Mouse (Mus musculus) stomach, embryonic 16.5 days (tissue): ENCODE measurements around the gene Gpbar1. TPM values are rescaled to one million over a fixed set of nuclear protein-coding genes. Genes with fewer than 3 reads are reported as not detected.
"Not testable (repeated sequence)": the region's sequence is repeated elsewhere in the genome, so short reads cannot be mapped to it uniquely, and the experiment has no call there.

Source experiments
- ATAC-seq: fragments of 200-750 bp; cut with Nextera tagmentation; 2 replicates; pipeline ENCODE4 v1.8.0; 2017; ENCODE audit warnings: moderate number of reproducible peaks, moderate TSS enrichment; ENCODE audit not compliant: insufficient read depth, low FRiP score
- H3K27ac ChIP-seq: fragments of 300-500 bp; sonication (generic); 2 replicates; pipeline ENCODE4 v1.5.1; 2014; ENCODE audit warnings: low read length
- H3K27me3 ChIP-seq: fragments of 300-500 bp; sonication (generic); 2 replicates; pipeline ENCODE4 v1.6.1; 2014; ENCODE audit warnings: low read length, control low read depth, mixed read lengths; ENCODE audit not compliant: control insufficient read depth, insufficient read depth
- H3K36me3 ChIP-seq: fragments of 300-500 bp; sonication (generic); 2 replicates; pipeline ENCODE4 v1.6.1; 2014; ENCODE audit warnings: low read length; ENCODE audit not compliant: control insufficient read depth, insufficient read depth
- H3K4me1 ChIP-seq: fragments of 300-500 bp; sonication (generic); 2 replicates; pipeline ENCODE4 v1.6.1; 2014; ENCODE audit warnings: low read length, control low read depth, mixed read lengths; ENCODE audit not compliant: control insufficient read depth, insufficient read depth
- H3K4me2 ChIP-seq: fragments of 300-500 bp; sonication (generic); 2 replicates; pipeline ENCODE4 v1.6.1; 2014; ENCODE audit warnings: low read depth, low read length, mixed read lengths
- H3K4me3 ChIP-seq: fragments of 300-500 bp; sonication (generic); replicated peaks from 2 replicates; pipeline ENCODE4 v1.5.1; 2014; ENCODE audit warnings: mild to moderate bottlenecking, low read length
- H3K9ac ChIP-seq: fragments of 300-500 bp; sonication (generic); 2 replicates; pipeline ENCODE4 v1.6.1; 2014; ENCODE audit warnings: low read length
- H3K9me3 ChIP-seq: fragments of 300-500 bp; sonication (generic); replicated peaks from 2 replicates; pipeline ENCODE4 v1.6.1; 2016; ENCODE audit warnings: low read length, control low read depth; ENCODE audit not compliant: control insufficient read depth
- WGBS: fragments of 180-500 bp; shearing (Covaris S2); extraction: QIAGEN DNeasy Blood & Tissue Kit; methylation state at CpG from one replicate; pipeline ENCODE4 v1.1.7; 2014; 5-methylcytosine and 5-hydroxymethylcytosine counted together
- polyA plus RNA-seq: library from polyadenylated mRNA; unstranded; fragments of >200 nt; fragmentation: Nextera tagmentation; extraction: Ambion mirVana; gene quantifications from 2 replicates; pipeline ENCODE4 v1.2.1, GENCODE M21; 2015

Gpbar1 gene
- polyA plus RNA-seq, 1 experiment from 2014 or later, result 1.0 TPM

GRCm38 (mm10) chr1:74321396-74321795, 43.0 kb downstream of the Gpbar1 start:
- Histone ChIP-seq H3K4me1 (no peaks in the 10 kb centered on the region), H3K27me3 (no peaks in the 10 kb centered on the region), H3K9ac (no peak overlapping the region), H3K27ac (peak overlapping the region; percentile 2; the same call in 1 of the 2 replicates), H3K36me3 (no peaks in the 10 kb centered on the region), H3K4me2 (no peak overlapping the region), H3K4me3 (no peak overlapping the region), H3K9me3 (no peaks in the 10 kb centered on the region)
- ATAC-seq, result peak; percentile 79; the same call in 1 of the 2 replicates
- 40% methylated on average over 3 of the region's 3 CpGs for WGBS

DNA sequence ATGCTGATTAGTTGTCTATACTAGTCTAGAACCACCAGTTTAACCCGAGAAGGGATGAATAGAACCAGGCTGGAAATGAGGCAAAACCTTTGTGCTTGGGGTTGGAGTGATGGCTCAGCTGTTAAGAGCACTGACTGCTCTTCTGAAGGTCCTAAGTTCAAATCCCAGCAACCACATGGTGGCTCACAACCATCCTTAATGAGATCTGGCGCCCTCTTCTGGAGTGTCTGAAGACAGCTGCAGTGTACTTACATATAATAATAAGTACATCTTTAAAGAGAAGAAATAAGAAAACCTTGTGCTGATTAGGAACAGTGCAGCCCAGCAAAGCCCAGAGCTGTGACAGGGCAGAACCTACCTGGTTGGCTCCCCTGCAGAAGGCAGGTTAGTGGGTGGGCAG, 48.6 kb downstream of the Gpbar1 start:
- WGBS, result 83% methylated on average over 2 of the region's 2 CpGs
- peaks cover 13% of the 10 kb centered on the region for H3K4me1 ChIP-seq
- H3K9me3 ChIP-seq, H3K4me3 ChIP-seq, H3K9ac ChIP-seq, H3K4me2 ChIP-seq, ATAC-seq, H3K27ac ChIP-seq, H3K27me3 ChIP-seq, H3K36me3 ChIP-seq: not testable (repeated sequence)

Other genes starting within 250 kb of the Gpbar1 start
- gene Tns1, start 154.1 kb upstream of the Gpbar1 start, polyA plus RNA-seq, result 42.1 and 45.0 TPM in 2 replicates
- 0.25 and 0.44 TPM in 2 replicates for gene Rufy4, start 153.0 kb upstream of the Gpbar1 start, polyA plus RNA-seq
- 0.52 and 0.94 TPM in 2 replicates for gene Cxcr2, start 124.6 kb upstream of the Gpbar1 start, polyA plus RNA-seq
- gene Cxcr1, start 83.9 kb upstream of the Gpbar1 start, polyA plus RNA-seq, result not detected in 2 replicates
- 544 and 546 TPM in 2 replicates for gene Arpc2, start 42.5 kb upstream of the Gpbar1 start, polyA plus RNA-seq
- 227 and 252 TPM in 2 replicates for gene Aamp, start 6.2 kb downstream of the Gpbar1 start, polyA plus RNA-seq
- gene Pnkd, start 6.4 kb downstream of the Gpbar1 start, polyA plus RNA-seq, result 108 and 119 TPM in 2 replicates
- 105 and 150 TPM in 2 replicates for gene Tmbim1, start 27.1 kb downstream of the Gpbar1 start, polyA plus RNA-seq
- gene Catip, start 83.6 kb downstream of the Gpbar1 start, polyA plus RNA-seq, result 0.66 and 0.77 TPM in 2 replicates
- gene Slc11a1, start 96.6 kb downstream of the Gpbar1 start, polyA plus RNA-seq, result 7.7 and 8.7 TPM in 2 replicates
- 77.9 and 88.9 TPM in 2 replicates for gene Ctdsp1, start 113.0 kb downstream of the Gpbar1 start, polyA plus RNA-seq
- gene Vil1, start 130.8 kb downstream of the Gpbar1 start, polyA plus RNA-seq, result 29.1 and 29.8 TPM in 2 replicates
- gene Cnot9, start 227.5 kb downstream of the Gpbar1 start, polyA plus RNA-seq, result 45.8 and 46.3 TPM in 2 replicates